Mouse (Mus musculus) G1E (cell line): Measurements from ENCODE around the gene Serinc5.

Experiments used
- CTCF ChIP-seq: IDR thresholded peaks from 2 replicates; pipeline ENCODE4 v1.5.1; 2012; ENCODE audit warnings: low read depth, low read length, inconsistent platforms, mixed read lengths
- POLR2AphosphoS5 ChIP-seq: IDR thresholded peaks from 2 replicates; pipeline ENCODE4 v1.6.1; 2012; ENCODE audit warnings: low read depth, low read length, inconsistent platforms; ENCODE audit not compliant: insufficient replicate concordance

DNA sequence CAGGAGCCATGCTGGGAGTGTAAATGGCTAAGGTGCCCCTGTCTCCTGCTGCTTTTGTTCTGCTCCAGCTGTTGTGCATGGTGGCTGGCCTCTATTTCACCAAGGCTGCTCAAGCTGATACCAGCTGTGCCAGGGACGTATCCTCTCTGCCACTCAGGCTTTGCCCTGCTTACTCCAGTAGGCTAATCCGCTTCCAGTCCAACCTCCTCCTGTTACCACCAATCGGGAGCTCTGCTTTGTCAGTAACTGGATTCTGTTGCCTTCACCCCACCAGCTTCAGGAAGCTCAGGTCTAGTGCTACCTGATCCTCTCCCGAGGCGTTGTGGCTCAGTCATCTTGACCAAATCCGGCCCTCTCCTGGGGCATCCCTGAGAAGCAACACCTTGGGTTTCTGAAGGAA, 33.9 kb downstream of the Serinc5 start:
- no peak for TF ChIP-seq POLR2AphosphoS5
- TF ChIP-seq CTCF: no peak
